In the genomic region with DNA sequence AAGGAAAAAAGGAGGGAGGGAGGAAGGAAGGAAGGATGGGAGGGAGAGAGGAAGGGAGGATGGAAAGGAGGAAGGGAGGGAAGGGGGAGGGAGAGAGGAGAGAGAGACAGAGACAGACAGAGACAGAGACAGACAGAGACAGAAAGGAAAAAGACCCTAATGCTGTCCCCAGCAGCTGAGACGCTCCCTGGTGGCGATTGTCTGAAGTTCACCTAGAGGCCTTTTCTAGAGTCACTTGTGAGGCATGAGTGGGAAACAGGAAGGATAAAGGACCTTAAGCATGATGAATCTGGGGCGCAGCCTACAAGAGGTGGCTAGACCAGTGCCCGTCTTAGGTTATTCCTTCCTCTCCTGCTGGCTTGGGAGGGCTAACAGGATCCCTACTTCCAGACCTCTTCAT, we compare ENCODE assay signal across 9 mouse cellular contexts.
DNase-seq lines count a peak whose midpoint lies in the region; ATAC-seq and TF ChIP-seq lines count a peak whose summit lies in the region.
"Had no signal": no experiment of that assay in that cellular context is flagged by ENCODE, and none has a peak within 500 bp of the region (broad histone marks: within the 10 kb centered on the region; RNA-seq: fewer than 3 reads in every experiment).

No protein-coding gene starts in this region.

- H3K4me1 ChIP-seq in forebrain, postnatal 0 days (ENCODE audit: insufficient read depth) = 0 out of 2 replicates have a peak, but pooled peaks cover 3% of the 10 kb centered on the region
- peaks cover 16% of the 10 kb centered on the region for H3K4me1 ChIP-seq in forebrain, embryonic 15.5 days
- H3K4me1 ChIP-seq in liver, postnatal 0 days (ENCODE audit: insufficient read depth) = no peaks in the 10 kb centered on the region

- ATAC-seq in forebrain, postnatal 0 days = no peak
- ATAC-seq in forebrain, embryonic 15.5 days (replicated peaks) = no peak
- ATAC-seq in liver, postnatal 0 days = no peak
- ATAC-seq in megakaryocyte, adult 5-6 weeks (ENCODE audit: poor library complexity, severe bottlenecking) = no peak

- H3K4me3 ChIP-seq in forebrain, postnatal 0 days (ENCODE audit: low read depth, low read length) = no peak overlapping the region
- no peak overlapping the region for H3K4me3 ChIP-seq in forebrain, embryonic 15.5 days
- no peak overlapping the region for H3K4me3 ChIP-seq in liver, postnatal 0 days (ENCODE audit: low read depth, low read length)
- H3K4me3 ChIP-seq: lung, embryonic 15.5 days had no signal

- WGBS in forebrain, postnatal 0 days = 57% methylated on average over 4 of the region's 4 CpGs
- WGBS in forebrain, embryonic 15.5 days = 46% methylated on average over 4 of the region's 4 CpGs
- 47% methylated on average over 4 of the region's 4 CpGs for WGBS in liver, postnatal 0 days (ENCODE audit: insufficient replicate concordance)

- no peak for DNase-seq in forebrain, postnatal 0 days
- peak; percentile 12 to 46 for DNase-seq in left cerebral cortex, adult 18-20 months (ENCODE audit: low spot score in 2 of 2)
- no peak for DNase-seq in left cerebral cortex, adult 11 months (ENCODE audit: low spot score)
- peak; percentile 61 for DNase-seq in R1 (ENCODE audit: low read depth, low spot score)
- peak; percentile 17 for DNase-seq in liver, postnatal 0 days
- no peak for DNase-seq in spleen, postnatal 36 days (ENCODE audit: low spot score in 2 of 2)

- H3K9me3 ChIP-seq in forebrain, postnatal 0 days (ENCODE audit: low read length) = no peaks in the 10 kb centered on the region
- no peaks in the 10 kb centered on the region for H3K9me3 ChIP-seq in forebrain, embryonic 15.5 days
- no peaks in the 10 kb centered on the region for H3K9me3 ChIP-seq in liver, postnatal 0 days (ENCODE audit: low read length)
- H3K9me3 ChIP-seq: lung, embryonic 15.5 days had no signal

- H3K4me2 ChIP-seq in forebrain, postnatal 0 days (ENCODE audit: low read depth) = no peak overlapping the region
- H3K4me2 ChIP-seq in forebrain, embryonic 15.5 days (replicated peaks) = no peak overlapping the region
- no peak overlapping the region for H3K4me2 ChIP-seq in liver, postnatal 0 days (ENCODE audit: low read depth, low read length)
- H3K4me2 ChIP-seq: lung, embryonic 15.5 days had no signal

- no peak overlapping the region for H3K9ac ChIP-seq in forebrain, postnatal 0 days
- no peak overlapping the region for H3K9ac ChIP-seq in forebrain, embryonic 15.5 days (replicated peaks)
- H3K9ac ChIP-seq in liver, postnatal 0 days (replicated peaks) = no peak overlapping the region
- H3K9ac ChIP-seq: lung, embryonic 15.5 days had no signal

- TF ChIP-seq EP300 in liver, postnatal 0 days (IDR thresholded peaks at IDR 0.05; ENCODE audit: low read depth) = no peak

- H3K27me3 ChIP-seq in forebrain, postnatal 0 days (ENCODE audit: insufficient read depth, low read length) = no peaks in the 10 kb centered on the region
- H3K27me3 ChIP-seq in forebrain, embryonic 15.5 days = no peaks in the 10 kb centered on the region
- H3K27me3 ChIP-seq in liver, postnatal 0 days (ENCODE audit: insufficient read depth, low read length) = no peaks in the 10 kb centered on the region
- H3K27me3 ChIP-seq: lung, embryonic 15.5 days had no signal

- no peaks in the 10 kb centered on the region for H3K36me3 ChIP-seq in forebrain, postnatal 0 days (ENCODE audit: insufficient read depth)
- no peaks in the 10 kb centered on the region for H3K36me3 ChIP-seq in forebrain, embryonic 15.5 days
- H3K36me3 ChIP-seq in liver, postnatal 0 days (replicated peaks; ENCODE audit: insufficient read depth, low read length) = no peaks in the 10 kb centered on the region
- H3K36me3 ChIP-seq: lung, embryonic 15.5 days had no signal

- peak; percentile 52 for TF ChIP-seq CTCF in forebrain, postnatal 0 days (IDR thresholded peaks at IDR 0.05; ENCODE audit: low read depth)
- TF ChIP-seq CTCF in liver, postnatal 0 days (IDR thresholded peaks at IDR 0.05; ENCODE audit: low read depth) = peak; percentile 38

- no peak overlapping the region for H3K27ac ChIP-seq in forebrain, postnatal 0 days (ENCODE audit: low read depth, low read length)
- no peak overlapping the region for H3K27ac ChIP-seq in forebrain, embryonic 15.5 days (replicated peaks)
- no peak overlapping the region for H3K27ac ChIP-seq in liver, postnatal 0 days (ENCODE audit: low read depth)
- H3K27ac ChIP-seq: lung, embryonic 15.5 days had no signal

Comparison
In these comparisons a context has a peak if more than half of its experiments do, and no peak if none do; other contexts are left out.
1. DNase-seq: peak in left cerebral cortex, adult 18-20 months (2 of 2), R1 (single experiment) and liver, postnatal 0 days (single experiment); none in forebrain, postnatal 0 days (single experiment), left cerebral cortex, adult 11 months (single experiment) and spleen, postnatal 36 days (0 of 2).